Mouse (Mus musculus): ENCODE measurements around the gene Igf1r.
"Not testable (repeated sequence)": the region's sequence is repeated elsewhere in the genome, so short reads cannot be mapped to it uniquely, and the experiment has no call there.

Gene Igf1r

DNA sequence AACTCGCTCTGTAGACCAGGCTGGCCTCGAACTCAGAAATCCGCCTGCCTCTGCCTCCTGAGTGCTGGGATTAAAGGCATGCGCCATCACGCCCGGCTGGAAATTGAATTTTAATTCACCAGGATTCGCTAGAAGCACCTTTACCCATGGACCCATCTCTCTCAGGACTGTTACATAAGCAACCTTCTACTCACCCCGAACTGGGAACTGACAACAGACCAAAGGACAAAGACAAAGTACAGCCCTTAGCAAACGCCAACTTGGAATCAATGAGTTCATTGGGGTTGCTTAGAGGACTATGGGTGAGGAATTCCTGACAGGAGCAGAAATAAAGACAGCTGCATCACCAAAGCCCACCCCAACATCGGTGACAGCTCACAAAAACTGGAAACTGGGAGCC, 320.0 kb downstream of the Igf1r start:
- DNase-seq (ENCODE audit: low spot score) = no peak

DNA sequence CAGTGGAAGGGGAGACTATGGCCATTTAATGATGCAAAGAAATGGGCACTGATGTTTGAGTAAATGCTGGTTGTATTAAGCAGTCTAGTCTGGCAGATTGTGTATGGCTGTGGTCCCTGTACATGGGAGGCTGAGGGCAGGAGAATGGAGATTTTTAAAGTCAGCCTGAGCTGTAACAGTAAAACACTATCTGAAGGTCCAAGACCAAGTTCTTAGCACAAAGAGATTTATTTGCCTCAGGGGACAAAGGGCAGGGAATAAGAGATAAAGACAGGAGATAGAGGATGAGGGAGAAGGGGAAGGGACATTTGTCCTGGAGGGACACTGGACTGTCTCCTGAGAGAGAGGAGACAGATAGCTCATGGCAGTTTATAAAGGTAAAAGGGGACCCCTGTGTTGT, 320.9 kb downstream of the Igf1r start, which contains the start of gene Fam169b:
Gene Fam169b (plus strand): TSS at position 325 of the 400 bp plus-strand sequence.
- no peak for DNase-seq (ENCODE audit: low spot score)

DNA sequence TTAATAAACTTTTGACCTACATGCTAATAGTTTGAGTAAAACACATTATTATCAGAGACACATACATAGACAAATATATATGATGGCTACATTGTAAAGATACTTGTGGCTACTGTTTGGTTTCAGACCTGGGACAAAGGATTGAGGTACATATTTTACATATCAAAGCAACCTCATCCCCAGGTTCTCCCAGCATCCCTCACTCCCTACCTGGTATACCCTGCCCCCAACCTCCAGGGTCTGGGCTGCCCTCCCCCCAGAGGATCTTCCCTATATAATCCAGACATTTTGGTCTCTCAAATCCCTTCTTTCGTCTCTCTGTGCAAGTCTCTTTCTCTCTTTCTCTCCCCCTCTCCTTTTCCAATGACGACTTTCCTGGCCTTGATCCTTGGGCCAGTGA, 321.6 kb downstream of the Igf1r start:
- no peak for DNase-seq (ENCODE audit: low spot score)

DNA sequence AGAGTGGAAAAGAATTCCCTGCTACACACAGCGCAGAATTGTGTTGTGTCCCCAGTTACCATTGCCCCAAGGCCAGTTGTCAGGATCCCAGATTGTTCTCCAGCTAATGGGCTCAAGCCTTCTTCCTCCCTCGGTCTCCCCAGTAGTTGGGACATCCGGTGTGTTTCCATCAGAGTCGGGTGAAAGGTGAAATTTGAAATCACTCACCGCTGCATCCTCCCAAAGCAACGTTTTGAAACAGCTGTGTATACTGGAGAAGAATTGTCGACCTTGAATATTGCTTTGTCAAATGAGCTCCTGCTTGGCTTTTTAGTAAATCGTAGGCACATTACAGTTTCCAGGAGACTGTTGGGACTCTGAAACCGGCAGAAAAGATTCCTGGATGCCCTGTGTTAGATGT, 322.3 kb downstream of the Igf1r start:
- DNase-seq (ENCODE audit: low spot score) = no peak

DNA sequence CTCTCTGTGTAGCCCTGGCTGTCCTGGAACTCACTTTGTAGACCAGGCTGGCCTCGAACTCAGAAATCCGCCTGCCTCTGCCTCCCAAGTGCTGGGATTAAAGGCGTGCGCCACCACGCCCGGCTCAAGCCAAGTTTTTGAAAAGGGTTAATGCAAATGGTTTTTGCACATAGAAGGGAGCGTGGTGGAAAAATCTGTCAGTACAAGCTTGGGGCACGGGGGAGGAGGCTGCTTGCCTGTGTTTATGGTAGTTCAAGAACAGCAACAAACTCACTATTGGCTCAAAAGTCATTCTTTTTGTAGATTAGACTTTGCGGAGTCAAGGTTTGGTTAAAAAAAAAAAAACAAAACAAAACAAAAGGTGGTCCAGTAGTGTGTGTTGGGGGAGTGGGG, 322.8 kb downstream of the Igf1r start:
- not testable (repeated sequence) for DNase-seq (ENCODE audit: low spot score)

DNA sequence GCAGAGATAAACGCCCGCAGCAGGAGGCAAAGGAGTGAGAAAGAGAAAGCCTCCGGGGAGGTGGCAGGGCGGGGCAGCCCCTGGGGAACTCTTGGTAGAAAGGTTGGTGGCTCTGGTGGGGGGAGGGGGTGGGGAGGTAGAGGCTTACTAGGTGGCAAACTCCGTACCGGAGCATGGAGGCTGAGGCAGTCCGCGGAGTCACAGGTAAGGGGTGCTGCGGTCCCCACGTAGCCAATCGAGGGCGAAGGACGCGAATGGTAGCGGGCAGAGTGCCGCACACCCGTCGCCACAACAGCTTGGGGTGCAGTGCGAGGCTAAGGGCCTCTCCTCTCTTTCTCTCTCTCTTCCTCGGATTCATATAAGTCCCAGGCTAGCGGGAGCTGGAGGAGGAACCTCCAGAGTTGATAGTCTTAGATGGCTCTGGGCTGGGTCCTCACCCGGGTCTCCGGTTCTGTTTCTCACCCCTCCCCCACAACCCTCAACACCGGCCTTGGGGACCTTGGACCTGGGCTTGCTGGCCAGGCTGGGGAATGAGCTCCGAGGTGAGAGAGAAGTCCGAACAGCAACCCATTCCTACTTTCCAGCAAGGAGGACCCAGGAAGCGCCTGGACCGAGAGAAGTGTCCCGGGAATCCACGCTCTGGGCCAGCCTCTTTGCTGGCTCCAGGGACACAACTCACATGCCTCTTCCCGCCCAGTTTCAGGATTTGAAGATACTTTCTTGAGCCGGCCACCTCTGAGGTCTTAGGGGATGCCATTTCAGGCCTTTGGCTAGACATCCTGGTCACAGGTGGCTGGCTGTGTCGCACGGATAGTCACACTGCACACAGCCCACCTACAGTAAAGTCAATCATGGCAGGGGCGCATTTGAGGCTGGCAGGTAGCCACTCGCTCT, 323.5 kb downstream of the Igf1r start:
- DNase-seq (ENCODE audit: low spot score) = peak; percentile 16

DNA sequence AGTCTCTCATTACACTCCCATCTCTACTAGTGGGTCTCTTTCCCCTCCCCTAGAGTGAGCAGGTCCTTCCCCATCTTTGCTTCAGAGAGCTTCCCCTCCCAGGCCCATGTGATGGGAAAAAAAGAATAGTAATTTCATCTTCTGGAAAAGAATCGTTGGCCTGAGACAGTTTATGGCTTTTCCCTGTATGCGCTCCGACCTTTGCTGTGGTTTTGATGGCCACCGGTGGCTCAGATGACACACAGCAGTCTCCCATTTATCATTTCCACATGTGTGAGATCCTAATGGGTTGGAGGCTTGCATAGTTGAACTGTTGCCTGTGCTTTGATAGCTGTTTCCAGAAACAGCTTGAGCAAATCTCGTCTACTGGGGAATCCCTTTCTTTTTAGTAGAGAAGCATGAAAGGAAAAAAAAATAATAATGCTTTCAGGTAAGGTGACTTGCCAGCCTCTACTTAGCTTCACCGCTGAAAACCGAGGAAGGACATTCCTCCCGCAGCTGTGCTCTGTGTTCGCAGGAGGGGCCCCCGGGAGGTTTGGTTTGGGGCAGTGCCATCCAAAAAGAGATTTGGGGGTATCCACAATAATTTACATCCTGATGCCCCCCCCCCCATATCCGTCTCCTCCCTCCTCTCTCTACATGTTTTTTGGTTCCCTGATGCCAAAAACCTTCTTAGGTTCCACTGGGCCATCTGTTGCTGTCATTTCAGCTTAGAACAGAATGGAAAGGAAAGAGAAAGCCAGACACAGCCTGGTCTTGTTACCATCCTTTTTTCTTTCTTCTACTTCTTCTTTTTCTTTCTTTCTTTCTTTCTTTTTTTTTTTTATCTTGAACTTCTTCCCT, 324.6 kb downstream of the Igf1r start:
- DNase-seq (ENCODE audit: low spot score) = no peak

DNA sequence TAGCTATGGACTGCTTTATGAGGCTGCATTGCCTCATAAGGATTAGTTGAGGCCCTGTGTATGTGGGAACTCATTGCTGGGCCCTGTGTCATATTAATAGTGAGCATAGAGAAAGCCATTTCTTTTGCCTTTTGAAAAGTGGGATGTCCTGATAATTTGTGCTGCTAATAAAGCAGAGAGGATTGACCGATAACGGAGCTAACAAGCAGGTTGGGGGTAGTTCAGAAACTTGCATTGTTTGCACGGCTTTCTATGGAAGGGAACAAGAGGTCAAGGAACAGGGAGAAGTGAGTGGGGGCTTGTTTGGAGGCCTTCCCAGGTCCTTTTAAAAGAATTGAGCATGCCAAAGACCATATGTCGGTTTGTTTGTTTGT, 325.3 kb downstream of the Igf1r start:
- no peak for DNase-seq (ENCODE audit: low spot score)

DNA sequence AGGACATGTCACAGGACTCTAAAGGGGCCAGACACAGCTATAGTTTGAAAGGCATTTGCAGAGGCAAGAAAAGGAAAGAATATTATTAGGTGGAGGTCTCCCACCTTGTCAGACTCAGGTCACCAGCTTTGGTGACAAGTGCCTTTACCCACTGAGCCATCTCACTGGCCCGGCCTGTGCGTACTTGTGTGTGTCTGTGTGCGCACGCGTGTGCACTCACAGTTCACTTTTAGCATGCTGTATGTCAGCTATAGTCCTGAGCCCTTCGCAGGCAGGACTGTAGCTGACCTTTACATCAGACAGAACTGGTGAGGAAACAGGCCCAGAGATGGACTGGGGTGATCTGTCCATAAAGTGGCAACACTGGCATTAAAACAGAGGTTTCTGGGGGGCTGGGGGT, 325.8 kb downstream of the Igf1r start:
- no peak for DNase-seq (ENCODE audit: low spot score)

DNA sequence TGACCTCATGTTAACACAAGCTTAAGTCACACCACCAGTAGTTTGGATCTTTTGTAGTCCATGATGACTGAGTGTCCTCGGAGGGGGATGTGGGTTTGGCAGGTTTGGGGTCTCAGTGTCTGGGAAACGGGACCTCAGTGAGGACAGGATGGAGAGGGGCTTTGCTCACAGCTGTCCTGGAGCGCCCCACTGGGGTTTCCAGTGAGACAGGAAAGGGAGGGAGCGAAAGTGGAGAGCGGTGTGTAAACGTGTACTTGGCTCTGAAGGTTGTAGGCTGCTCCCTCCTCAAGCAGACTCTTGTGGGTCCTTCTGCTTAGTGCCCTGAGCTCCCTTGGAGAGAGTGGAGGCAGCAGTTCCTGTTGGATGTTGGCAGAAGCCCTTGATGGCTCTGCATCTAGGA, 326.3 kb downstream of the Igf1r start:
- DNase-seq (ENCODE audit: low spot score) = no peak

DNA sequence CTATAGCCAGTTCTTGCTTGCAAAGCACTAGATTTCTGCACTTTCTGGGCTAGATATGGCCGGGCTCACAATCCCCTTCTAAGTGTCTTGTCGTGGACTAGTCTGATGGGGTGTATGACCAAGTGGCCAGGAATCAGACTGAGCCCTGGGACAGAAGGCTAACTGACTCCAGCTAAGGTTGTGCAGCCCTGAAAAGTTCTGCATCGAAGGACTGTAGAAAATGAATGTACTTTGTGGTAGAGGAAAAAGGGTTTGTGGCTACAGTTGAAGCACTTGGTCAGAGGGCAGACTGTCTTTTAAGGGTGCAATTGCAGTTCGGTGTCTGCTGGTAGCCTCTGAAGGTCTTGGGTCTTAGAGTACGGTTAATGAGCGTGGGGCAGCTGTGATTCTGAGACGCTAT, 326.9 kb downstream of the Igf1r start:
- DNase-seq (ENCODE audit: low spot score) = no peak

DNA sequence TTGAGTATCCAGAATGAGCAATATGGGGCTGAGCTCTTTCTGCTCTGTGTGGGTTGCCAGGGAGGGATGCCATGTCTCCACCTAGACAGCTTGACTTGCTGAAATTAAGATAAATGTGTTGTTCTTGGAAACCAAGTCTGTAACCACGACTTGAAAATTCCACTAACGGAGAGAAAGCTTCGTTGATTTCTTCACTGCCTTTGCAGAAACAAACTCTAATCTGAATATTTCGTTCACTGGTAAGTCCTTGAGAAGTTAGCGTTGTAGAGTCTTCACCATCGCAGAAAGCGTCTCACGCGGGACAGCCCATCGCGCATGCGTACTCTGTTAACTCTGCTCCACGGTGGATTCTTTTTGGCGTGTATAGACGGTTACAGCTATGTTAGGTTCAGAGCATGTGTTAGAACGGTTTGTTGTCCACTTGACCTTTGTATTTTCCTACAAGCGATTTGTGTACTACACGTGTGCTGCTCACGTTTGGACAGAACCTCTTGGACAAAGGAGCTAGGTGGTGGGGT, 327.8 kb downstream of the Igf1r start:
- no peak for DNase-seq (ENCODE audit: low spot score)

DNA sequence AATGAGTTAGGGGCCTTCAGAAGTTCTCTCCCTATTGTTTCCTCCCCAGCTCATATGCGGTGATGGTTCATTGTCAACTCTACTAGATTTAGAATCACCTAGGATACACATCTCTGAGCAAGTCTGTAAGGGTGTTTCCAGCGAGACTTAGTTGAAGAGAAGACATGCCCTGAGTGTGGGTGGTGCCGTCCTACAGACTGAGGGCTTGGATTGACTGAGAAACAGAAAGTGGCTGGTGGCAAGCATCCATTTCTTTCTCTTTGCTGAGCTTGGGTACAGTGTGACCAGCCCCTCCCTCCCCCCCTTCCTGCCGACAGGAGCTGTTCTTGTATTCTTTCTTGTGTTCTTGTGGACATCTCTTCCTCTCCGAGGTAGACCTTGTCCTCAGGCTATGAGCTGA, 328.7 kb downstream of the Igf1r start:
- DNase-seq (ENCODE audit: low spot score) = no peak

DNA sequence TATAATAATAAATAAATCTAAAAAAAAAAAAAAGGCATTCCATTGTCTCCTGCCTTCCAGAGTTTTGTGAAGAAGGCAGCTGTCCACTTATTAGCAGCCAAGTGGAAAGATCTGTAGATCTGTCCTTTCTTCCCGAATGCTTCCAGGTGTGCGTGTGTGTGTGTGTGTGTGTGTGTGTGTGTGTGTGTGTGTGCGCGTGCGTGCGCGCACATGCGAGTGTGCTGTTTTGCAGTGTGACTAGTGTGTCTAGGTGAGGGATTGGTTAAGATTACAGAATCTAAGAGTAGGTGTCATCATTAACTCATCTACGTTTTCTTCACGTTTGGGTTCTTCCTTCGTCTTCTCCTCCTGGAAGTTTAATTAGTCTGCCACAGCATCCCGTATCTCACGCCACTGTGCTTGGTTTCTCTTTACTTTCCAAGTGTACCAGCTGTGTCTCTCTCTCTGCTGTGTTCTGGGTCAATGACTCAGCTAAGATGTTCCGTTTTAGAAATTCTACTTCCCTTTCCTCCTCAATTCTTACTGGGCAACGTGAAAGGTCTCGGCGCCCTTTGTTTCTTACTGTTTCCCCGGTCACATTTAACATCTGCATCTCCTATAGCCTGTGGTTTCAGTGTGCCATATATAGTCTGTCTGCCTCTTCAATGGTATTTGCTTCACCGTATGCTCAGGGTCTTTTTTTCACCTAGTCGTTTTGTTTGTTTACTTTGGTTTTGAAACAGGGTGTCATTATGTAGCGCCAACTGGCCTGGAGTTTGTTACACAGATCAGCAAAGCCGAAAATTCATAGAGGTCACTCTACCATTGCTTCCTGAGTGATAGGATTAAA, 329.9 kb downstream of the Igf1r start:
- DNase-seq (ENCODE audit: low spot score) = no peak

DNA sequence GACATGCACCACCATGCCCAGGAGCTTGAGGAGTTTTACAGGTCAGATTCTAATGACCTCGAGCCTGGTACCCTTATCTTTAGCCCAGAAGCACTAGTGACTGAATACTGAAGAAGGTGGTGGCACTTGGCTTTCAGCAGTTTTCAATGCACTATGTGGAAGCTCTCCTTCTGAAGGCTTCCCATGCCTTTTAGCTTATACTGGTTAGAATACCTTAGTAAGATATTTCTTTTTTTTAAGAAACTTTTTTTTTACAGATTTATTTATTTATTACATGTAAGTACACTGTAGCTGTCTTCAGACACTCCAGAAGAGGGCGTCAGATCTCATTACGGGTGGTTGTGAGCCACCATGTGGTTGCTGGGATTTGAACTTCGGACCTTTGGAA, 330.5 kb downstream of the Igf1r start:
- DNase-seq (ENCODE audit: low spot score) = not testable (repeated sequence)

Data from ovary, postnatal 36 days (tissue).